Mouse (Mus musculus): ENCODE measurements around the gene Sltm. TPM values are rescaled to one million over a fixed set of nuclear protein-coding genes. Genes with fewer than 3 reads are reported as not detected.

Gene Sltm
- polyA plus RNA-seq, 1 experiment from 2014 or later, result 29.2 TPM

GRCm38 (mm10) chr9:70591486-70591885, 48.9 kb downstream of the Sltm start:
- Histone ChIP-seq H3K4me3 (no peak overlapping the region), H3K27me3 (replicated peaks) (no peaks in the 10 kb centered on the region), H3K27ac (replicated peaks) (no peak overlapping the region), H3K4me2 (no peak overlapping the region), H3K4me1 (no peaks in the 10 kb centered on the region), H3K36me3 (peaks cover 83% of the 10 kb centered on the region), H3K9me3 (no peaks in the 10 kb centered on the region), H3K9ac (no peak overlapping the region)
- ATAC-seq (ENCODE audit: extremely low read depth, insufficient number of reproducible peaks, low FRiP score, low TSS enrichment), result no peak
- 72% methylated on average over 9 of the region's 9 CpGs for WGBS

- Histone ChIP-seq H3K4me1 (0 out of 2 replicates have a peak, but pooled peaks cover 3% of the 10 kb centered on the region), H3K4me2 (no peak overlapping the region), H3K27ac (replicated peaks) (no peak overlapping the region), H3K4me3 (no peak overlapping the region), H3K9ac (no peak overlapping the region), H3K36me3 (peaks cover 42% of the 10 kb centered on the region), H3K9me3 (no peaks in the 10 kb centered on the region), H3K27me3 (replicated peaks) (no peaks in the 10 kb centered on the region)
- WGBS, result 88% methylated on average over 2 of the region's 2 CpGs
- ATAC-seq (ENCODE audit: extremely low read depth, insufficient number of reproducible peaks, low FRiP score, low TSS enrichment), result no peak
Measured at GRCm38 (mm10) chr9:70598271-70598670, 55.7 kb downstream of the Sltm start.

- WGBS, result 88% methylated on average over 1 of the region's 1 CpGs
- no peak overlapping the region for H3K27ac ChIP-seq (replicated peaks)
Measured at GRCm38 (mm10) chr9:70602186-70602845, 59.8 kb downstream of the Sltm start.

GRCm38 (mm10) chr9:70611026-70611673, 68.6 kb downstream of the Sltm start:
- H3K9ac ChIP-seq, result no peak overlapping the region
- no peaks in the 10 kb centered on the region for H3K9me3 ChIP-seq
- no peaks in the 10 kb centered on the region for H3K27me3 ChIP-seq (replicated peaks)
- H3K4me1 ChIP-seq, result peaks cover 15% of the 10 kb centered on the region
- H3K4me3 ChIP-seq, result no peak overlapping the region
- 32% methylated on average over 3 of the region's 3 CpGs for WGBS
- peaks cover 53% of the 10 kb centered on the region for H3K36me3 ChIP-seq
- H3K4me2 ChIP-seq, result no peak overlapping the region
- H3K27ac ChIP-seq (replicated peaks), result no peak overlapping the region
- no peak for ATAC-seq (ENCODE audit: extremely low read depth, insufficient number of reproducible peaks, low FRiP score, low TSS enrichment)

More at GRCm38 (mm10) chr9:70602186-70602845, 59.8 kb downstream of the Sltm start:
- ATAC-seq (ENCODE audit: extremely low read depth, insufficient number of reproducible peaks, low FRiP score, low TSS enrichment), result no peak
- Histone ChIP-seq H3K4me3 (no peak overlapping the region), H3K4me1 (0 out of 2 replicates have a peak, but pooled peaks cover 3% of the 10 kb centered on the region), H3K9ac (no peak overlapping the region), H3K27me3 (replicated peaks) (no peaks in the 10 kb centered on the region), H3K36me3 (peaks cover 55% of the 10 kb centered on the region), H3K9me3 (no peaks in the 10 kb centered on the region), H3K4me2 (no peak overlapping the region)

GRCm38 (mm10) chr9:70629711-70630110, 87.2 kb downstream of the Sltm start:
- ATAC-seq (ENCODE audit: extremely low read depth, insufficient number of reproducible peaks, low FRiP score, low TSS enrichment), result no peak
- H3K4me2 ChIP-seq, result no peak overlapping the region
- H3K27ac ChIP-seq (replicated peaks), result no peak overlapping the region
- H3K9ac ChIP-seq, result no peak overlapping the region
- H3K4me1 ChIP-seq, result peaks cover 12% of the 10 kb centered on the region; the same call in 1 of the 2 replicates
- H3K4me3 ChIP-seq, result no peak overlapping the region
- H3K9me3 ChIP-seq, result no peaks in the 10 kb centered on the region
- WGBS, result 78% methylated on average over 2 of the region's 2 CpGs
- no peaks in the 10 kb centered on the region for H3K27me3 ChIP-seq (replicated peaks)
- peaks cover 23% of the 10 kb centered on the region for H3K36me3 ChIP-seq

- no peak overlapping the region for H3K4me2 ChIP-seq
- peak overlapping the region; percentile 46; the same call in 1 of the 2 replicates for H3K27ac ChIP-seq (replicated peaks)
- no peak for ATAC-seq (ENCODE audit: extremely low read depth, insufficient number of reproducible peaks, low FRiP score, low TSS enrichment)
- H3K4me3 ChIP-seq, result no peak overlapping the region
- H3K9ac ChIP-seq, result no peak overlapping the region
- H3K9me3 ChIP-seq, result no peaks in the 10 kb centered on the region
- H3K4me1 ChIP-seq, result peaks cover 7% of the 10 kb centered on the region; the same call in 1 of the 2 replicates
- WGBS, result 18% methylated on average over 5 of the region's 5 CpGs
- H3K27me3 ChIP-seq (replicated peaks), result no peaks in the 10 kb centered on the region
- H3K36me3 ChIP-seq, result peaks cover 13% of the 10 kb centered on the region
Measured at GRCm38 (mm10) chr9:70631665-70632064, 89.1 kb downstream of the Sltm start.

- 0 out of 2 replicates have a peak, but pooled peaks cover 1% of the 10 kb centered on the region for H3K4me1 ChIP-seq
Measured at GRCm38 (mm10) chr9:70636748-70637147, 94.2 kb downstream of the Sltm start.

More at GRCm38 (mm10) chr9:70636748-70637147, 94.2 kb downstream of the Sltm start:
- Histone ChIP-seq H3K4me3 (no peak overlapping the region), H3K9me3 (no peaks in the 10 kb centered on the region), H3K36me3 (peaks cover 14% of the 10 kb centered on the region), H3K27me3 (replicated peaks) (no peaks in the 10 kb centered on the region), H3K27ac (replicated peaks) (no peak overlapping the region), H3K9ac (no peak overlapping the region), H3K4me2 (no peak overlapping the region)
- 81% methylated on average over 2 of the region's 2 CpGs for WGBS
- no peak for ATAC-seq (ENCODE audit: extremely low read depth, insufficient number of reproducible peaks, low FRiP score, low TSS enrichment)

Other genes with a start within 250 kb of the Sltm start
- 148 and 156 TPM in 2 replicates for gene Ccnb2, start 121.2 kb upstream of the Sltm start, polyA plus RNA-seq (2015; fragmentation: Nextera tagmentation; extraction: Ambion mirVana)
- 20.8 and 21.6 TPM in 2 replicates for gene Rnf111, start 39.0 kb upstream of the Sltm start, polyA plus RNA-seq (2015; fragmentation: Nextera tagmentation; extraction: Ambion mirVana)
- gene Gm10642, start 113.5 kb downstream of the Sltm start, polyA plus RNA-seq (2015; fragmentation: Nextera tagmentation; extraction: Ambion mirVana), result 0.15 and 0.31 TPM in 2 replicates
- gene Mindy2, start 114.4 kb downstream of the Sltm start, polyA plus RNA-seq (2015; fragmentation: Nextera tagmentation; extraction: Ambion mirVana), result 9.7 and 9.9 TPM in 2 replicates
- gene Adam10, start 136.2 kb downstream of the Sltm start, polyA plus RNA-seq (2015; fragmentation: Nextera tagmentation; extraction: Ambion mirVana), result 64.0 and 70.4 TPM in 2 replicates